In genomic region chr4:123584084-123584719, GRCm38 (mm10) we compare ENCODE assay signal across 9 mouse cellular contexts.
A peak's percentile ranks its signal among the peaks of the same experiment; 100 is the strongest.
DNase-seq lines count a peak whose midpoint lies in the region; ATAC-seq and TF ChIP-seq lines count a peak whose summit lies in the region.
"Had no signal": no experiment of that assay in that cellular context is flagged by ENCODE, and none has a peak within 500 bp of the region (broad histone marks: within the 10 kb centered on the region; RNA-seq: fewer than 3 reads in every experiment).

No protein-coding gene starts in this region.

- H3K27me3 ChIP-seq in E14TG2a.4 (ENCODE audit: insufficient read depth, low read length), result no peaks in the 10 kb centered on the region
- H3K27me3 ChIP-seq in forebrain, postnatal 0 days (ENCODE audit: insufficient read depth, low read length), result no peaks in the 10 kb centered on the region
- no peaks in the 10 kb centered on the region for H3K27me3 ChIP-seq in liver, embryonic 11.5 days (replicated peaks; ENCODE audit: control insufficient read depth, insufficient read depth, low read length)
- H3K27me3 ChIP-seq: heart, embryonic 15.5 days had no signal

- intact Hi-C loops in gastrocnemius, adult 2 months (cut with DNase I), result loop anchor here (1.0 kb wide), 1 partner anchor 49 kb away; no protein-coding TSS in a partner anchor

- peak; percentile 75 for TF ChIP-seq CTCF in gastrocnemius, adult 2 months (IDR thresholded peaks at IDR 0.05)
- TF ChIP-seq CTCF in E14TG2a.4 (conservative IDR thresholded peaks at IDR 0.05; ENCODE audit: low read length), result peak; percentile 22
- peak; percentile 46 for TF ChIP-seq CTCF in forebrain, postnatal 0 days (IDR thresholded peaks at IDR 0.05; ENCODE audit: low read depth)

- ATAC-seq in forebrain, postnatal 0 days, result no peak
- ATAC-seq in liver, embryonic 11.5 days (replicated peaks; ENCODE audit: low FRiP score), result peak; percentile 85

- peaks cover 25% of the 10 kb centered on the region for H3K4me1 ChIP-seq in E14TG2a.4 (replicated peaks; ENCODE audit: low read depth, low read length)
- H3K4me1 ChIP-seq in forebrain, postnatal 0 days (ENCODE audit: insufficient read depth), result peaks cover 4% of the 10 kb centered on the region
- peaks cover 11% of the 10 kb centered on the region for H3K4me1 ChIP-seq in liver, embryonic 11.5 days (replicated peaks; ENCODE audit: control insufficient read depth, insufficient read depth, low read length)

- no peak for DNase-seq in gastrocnemius, adult 2 months
- no peak for DNase-seq in gastrocnemius, postnatal 25 days
- DNase-seq in forebrain, postnatal 0 days, result no peak
- DNase-seq in liver, embryonic 11.5 days (ENCODE audit: low spot score), result no peak
- DNase-seq in retina, embryonic 14.5 days (ENCODE audit: low spot score), result peak; percentile 53
- no peak for DNase-seq in urinary bladder, adult 18-20 months (ENCODE audit: low spot score in 2 of 2)
- DNase-seq in ovary, postnatal 36 days (ENCODE audit: low spot score), result no peak

- no peak overlapping the region for H3K4me2 ChIP-seq in forebrain, postnatal 0 days (ENCODE audit: low read depth)
- no peak overlapping the region; the same call in 1 of the 2 replicates for H3K4me2 ChIP-seq in liver, embryonic 11.5 days
- H3K4me2 ChIP-seq: heart, embryonic 15.5 days had no signal

- WGBS in forebrain, postnatal 0 days, result 32% methylated on average over 8 of the region's 8 CpGs
- 24% methylated on average over 8 of the region's 8 CpGs for WGBS in liver, embryonic 11.5 days

- 0 out of 2 replicates have a peak overlapping the region, but pooled peaks have one; percentile 15 for H3K9ac ChIP-seq in forebrain, postnatal 0 days
- H3K9ac ChIP-seq in liver, embryonic 11.5 days (ENCODE audit: low read depth, low read length), result 0 out of 2 replicates have a peak overlapping the region, but pooled peaks have one; percentile 5
- H3K9ac ChIP-seq: heart, embryonic 15.5 days had no signal

- no peaks in the 10 kb centered on the region for H3K9me3 ChIP-seq in E14TG2a.4 (ENCODE audit: low read length)
- H3K9me3 ChIP-seq in forebrain, postnatal 0 days (ENCODE audit: low read length), result no peaks in the 10 kb centered on the region
- H3K9me3 ChIP-seq in liver, embryonic 11.5 days (ENCODE audit: control insufficient read depth, low read length), result no peaks in the 10 kb centered on the region
- H3K9me3 ChIP-seq: heart, embryonic 15.5 days had no signal

- H3K4me3 ChIP-seq in gastrocnemius, adult 2 months, result no peak overlapping the region
- H3K4me3 ChIP-seq in E14TG2a.4 (replicated peaks; ENCODE audit: low read length), result no peak overlapping the region
- H3K4me3 ChIP-seq in forebrain, postnatal 0 days (ENCODE audit: low read depth, low read length), result no peak overlapping the region
- no peak overlapping the region for H3K4me3 ChIP-seq in liver, embryonic 11.5 days (ENCODE audit: low read depth, low read length)
- H3K4me3 ChIP-seq: heart, embryonic 15.5 days had no signal

- no peak overlapping the region for H3K27ac ChIP-seq in gastrocnemius, adult 2 months
- H3K27ac ChIP-seq in forebrain, postnatal 0 days (ENCODE audit: low read depth, low read length), result peak overlapping the region; percentile 45; the same call in 1 of the 2 replicates
- no peak overlapping the region for H3K27ac ChIP-seq in liver, embryonic 11.5 days (ENCODE audit: low read depth, low read length)
- H3K27ac ChIP-seq: heart, embryonic 15.5 days had no signal

- H3K36me3 ChIP-seq in E14TG2a.4 (ENCODE audit: insufficient read depth, low read length), result 0 out of 2 replicates have a peak, but pooled peaks cover 4% of the 10 kb centered on the region
- H3K36me3 ChIP-seq in forebrain, postnatal 0 days (ENCODE audit: insufficient read depth), result no peaks in the 10 kb centered on the region
- H3K36me3 ChIP-seq in liver, embryonic 11.5 days (ENCODE audit: control insufficient read depth, insufficient read depth, low read length), result no peaks in the 10 kb centered on the region
- H3K36me3 ChIP-seq: heart, embryonic 15.5 days had no signal

Comparison
In these comparisons a context has a peak if more than half of its experiments do, and no peak if none do; other contexts are left out.
1. CTCF ChIP-seq: peak in every context shown above with its lines; median percentile 75 in gastrocnemius, adult 2 months; 46 in forebrain, postnatal 0 days; 22 in E14TG2a.4.